Mouse (Mus musculus): ENCODE results near the gene Kalrn. TPM values are rescaled to one million over a fixed set of nuclear protein-coding genes. Genes with fewer than 3 reads are reported as not detected.
A peak's percentile ranks its signal among the peaks of the same experiment; 100 is the strongest.

The Kalrn gene
- polyA plus RNA-seq, 2 experiments = 8.8 to 11.7 TPM

DNA sequence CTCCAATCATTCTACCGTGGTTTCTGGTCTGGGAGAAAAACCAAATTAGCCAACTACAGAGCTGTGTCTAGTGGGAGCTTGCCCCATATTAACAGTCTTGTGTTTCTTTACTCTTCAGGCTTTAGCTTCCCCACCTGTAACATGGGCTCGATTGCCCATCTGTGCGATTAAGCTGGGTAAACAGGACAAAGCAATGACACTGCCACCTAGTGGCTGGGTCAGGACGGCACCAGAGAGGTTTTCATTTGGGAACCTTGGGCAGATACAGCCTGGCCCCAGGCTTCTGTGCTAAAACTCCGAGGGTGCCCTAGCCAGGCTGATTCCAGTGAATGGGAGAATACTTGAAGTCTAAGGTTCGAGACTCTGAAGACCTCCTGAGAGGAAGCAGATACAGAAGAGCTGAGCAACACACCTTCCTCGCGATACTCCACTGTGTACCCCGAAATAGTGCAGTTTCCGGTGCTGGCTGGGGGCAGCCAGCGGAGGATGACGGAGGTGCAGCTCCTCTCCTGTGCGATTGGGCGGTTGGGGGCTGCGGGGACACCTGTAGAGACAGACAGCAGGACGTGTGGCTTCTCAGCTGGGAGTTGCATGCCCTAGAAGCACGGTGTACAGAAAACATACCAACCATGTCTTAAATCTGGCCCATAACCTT, 584.8 kb downstream of the Kalrn start:
- ATAC-seq (ENCODE audit: low FRiP score, low read depth) (no peak), DNase-seq (ENCODE audit: low spot score) (peak; percentile 40)
- H3K9ac ChIP-seq (ENCODE audit: low read depth, low read length, severe bottlenecking) = no peak overlapping the region
- H3K9me3 ChIP-seq (ENCODE audit: control insufficient read depth, low read length) = no peaks in the 10 kb centered on the region
- WGBS = 62% methylated on average over 17 of the region's 17 CpGs
- H3K4me2 ChIP-seq (replicated peaks; ENCODE audit: low read depth, low read length, severe bottlenecking) = no peak overlapping the region
- no peaks in the 10 kb centered on the region for H3K36me3 ChIP-seq (ENCODE audit: control insufficient read depth, insufficient read depth, low read length)
- H3K4me1 ChIP-seq (ENCODE audit: control insufficient read depth, insufficient read depth, low read length) = no peaks in the 10 kb centered on the region
- TF ChIP-seq POLR2A (IDR thresholded peaks at IDR 0.05; ENCODE audit: borderline replicate concordance, extremely low read depth, insufficient read depth, insufficient read length) = no peak
- no peak overlapping the region for H3K27ac ChIP-seq (replicated peaks; ENCODE audit: low read depth, low read length)
- no peaks in the 10 kb centered on the region for H3K27me3 ChIP-seq (ENCODE audit: control insufficient read depth, insufficient read depth, low read length)
- H3K4me3 ChIP-seq (replicated peaks; ENCODE audit: low read length) = no peak overlapping the region

DNA sequence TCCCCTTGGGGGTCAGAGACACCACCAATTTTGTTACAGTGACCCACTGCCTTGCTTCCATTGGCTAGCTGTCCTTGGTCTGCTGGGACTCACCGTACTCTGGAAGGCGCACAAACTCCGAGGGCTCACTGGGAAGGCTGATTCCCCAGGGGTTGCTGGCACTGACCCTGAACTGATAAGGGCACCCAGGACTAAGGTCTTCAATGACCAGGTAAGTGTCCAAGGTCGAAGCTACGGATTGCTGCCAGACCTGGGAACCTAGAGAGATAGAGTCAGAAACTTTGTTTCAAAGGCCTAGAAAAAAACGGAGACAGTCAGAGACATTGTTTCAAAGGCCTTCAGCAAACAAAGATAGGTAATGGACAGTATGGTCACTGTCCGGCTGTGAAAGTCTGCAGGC, 586.3 kb downstream of the Kalrn start:
- Histone ChIP-seq H3K9me3 (ENCODE audit: control insufficient read depth, low read length) (no peaks in the 10 kb centered on the region), H3K36me3 (ENCODE audit: control insufficient read depth, insufficient read depth, low read length) (no peaks in the 10 kb centered on the region), H3K27me3 (ENCODE audit: control insufficient read depth, insufficient read depth, low read length) (no peaks in the 10 kb centered on the region), H3K27ac (replicated peaks; ENCODE audit: low read depth, low read length) (no peak overlapping the region), H3K4me1 (ENCODE audit: control insufficient read depth, insufficient read depth, low read length) (no peaks in the 10 kb centered on the region), H3K4me2 (replicated peaks; ENCODE audit: low read depth, low read length, severe bottlenecking) (no peak overlapping the region), H3K9ac (ENCODE audit: low read depth, low read length, severe bottlenecking) (no peak overlapping the region), H3K4me3 (replicated peaks; ENCODE audit: low read length) (no peak overlapping the region)
- no peak for ATAC-seq (ENCODE audit: low FRiP score, low read depth)
- DNase-seq (ENCODE audit: low spot score) = no peak
- TF ChIP-seq POLR2A (IDR thresholded peaks at IDR 0.05; ENCODE audit: borderline replicate concordance, extremely low read depth, insufficient read depth, insufficient read length) = no peak
- WGBS = 91% methylated on average over 7 of the region's 7 CpGs

DNA sequence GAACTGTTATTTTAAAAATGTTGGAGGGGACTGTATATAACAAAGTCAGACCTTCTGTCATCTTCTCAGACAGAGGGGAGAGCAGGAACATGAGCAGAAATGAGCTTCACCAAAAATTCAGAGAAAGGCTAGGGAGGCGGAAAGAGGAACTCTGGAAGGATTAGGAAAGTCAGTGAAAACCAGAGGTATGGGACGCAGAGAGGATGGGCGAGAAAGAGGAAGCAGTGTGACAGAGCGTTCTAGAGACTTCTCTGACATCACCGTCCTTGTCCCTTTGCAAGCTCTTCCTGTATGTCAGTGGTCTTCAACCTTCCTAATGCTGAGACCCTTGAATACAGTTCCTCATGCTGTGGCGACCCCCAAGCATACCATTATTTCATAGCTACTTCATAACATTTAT, 588.0 kb downstream of the Kalrn start:
- Histone ChIP-seq H3K9ac (ENCODE audit: low read depth, low read length, severe bottlenecking) (no peak overlapping the region), H3K27ac (replicated peaks; ENCODE audit: low read depth, low read length) (no peak overlapping the region), H3K4me1 (ENCODE audit: control insufficient read depth, insufficient read depth, low read length) (no peaks in the 10 kb centered on the region), H3K4me3 (replicated peaks; ENCODE audit: low read length) (no peak overlapping the region), H3K36me3 (ENCODE audit: control insufficient read depth, insufficient read depth, low read length) (no peaks in the 10 kb centered on the region), H3K27me3 (ENCODE audit: control insufficient read depth, insufficient read depth, low read length) (no peaks in the 10 kb centered on the region), H3K4me2 (replicated peaks; ENCODE audit: low read depth, low read length, severe bottlenecking) (no peak overlapping the region), H3K9me3 (ENCODE audit: control insufficient read depth, low read length) (no peaks in the 10 kb centered on the region)
- ATAC-seq (ENCODE audit: low FRiP score, low read depth) = no peak
- no peak for TF ChIP-seq POLR2A (IDR thresholded peaks at IDR 0.05; ENCODE audit: borderline replicate concordance, extremely low read depth, insufficient read depth, insufficient read length)
- no peak for DNase-seq (ENCODE audit: low spot score)
- WGBS = 90% methylated on average over 6 of the region's 6 CpGs

DNA sequence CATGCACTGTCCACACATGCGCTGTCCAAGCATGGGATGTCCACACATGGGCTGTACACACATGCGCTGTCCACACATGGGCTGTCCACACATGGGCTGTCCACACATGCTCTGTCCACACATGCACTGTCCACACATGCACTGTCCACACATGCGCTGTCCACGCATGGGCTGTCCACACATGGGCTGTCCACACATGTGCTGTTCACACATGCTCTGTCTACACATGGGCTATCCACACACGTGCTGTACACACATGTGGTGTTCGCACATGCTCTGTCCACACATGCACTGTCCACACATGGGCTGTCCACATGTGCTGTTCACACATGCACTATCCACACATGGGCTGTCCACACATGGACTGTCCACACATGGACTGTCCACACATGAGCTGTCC, 589.6 kb downstream of the Kalrn start:
- no peak for TF ChIP-seq POLR2A (IDR thresholded peaks at IDR 0.05; ENCODE audit: borderline replicate concordance, extremely low read depth, insufficient read depth, insufficient read length)
- H3K9me3 ChIP-seq (ENCODE audit: control insufficient read depth, low read length) = no peaks in the 10 kb centered on the region
- DNase-seq (ENCODE audit: low spot score) (no peak), ATAC-seq (ENCODE audit: low FRiP score, low read depth) (no peak)
- H3K9ac ChIP-seq (ENCODE audit: low read depth, low read length, severe bottlenecking) = no peak overlapping the region
- no peaks in the 10 kb centered on the region for H3K36me3 ChIP-seq (ENCODE audit: control insufficient read depth, insufficient read depth, low read length)
- no peak overlapping the region for H3K4me2 ChIP-seq (replicated peaks; ENCODE audit: low read depth, low read length, severe bottlenecking)
- over 99% methylated on average over 6 of the region's 6 CpGs for WGBS
- no peak overlapping the region for H3K27ac ChIP-seq (replicated peaks; ENCODE audit: low read depth, low read length)
- H3K27me3 ChIP-seq (ENCODE audit: control insufficient read depth, insufficient read depth, low read length) = no peaks in the 10 kb centered on the region
- H3K4me3 ChIP-seq (replicated peaks; ENCODE audit: low read length) = no peak overlapping the region
- no peaks in the 10 kb centered on the region for H3K4me1 ChIP-seq (ENCODE audit: control insufficient read depth, insufficient read depth, low read length)

DNA sequence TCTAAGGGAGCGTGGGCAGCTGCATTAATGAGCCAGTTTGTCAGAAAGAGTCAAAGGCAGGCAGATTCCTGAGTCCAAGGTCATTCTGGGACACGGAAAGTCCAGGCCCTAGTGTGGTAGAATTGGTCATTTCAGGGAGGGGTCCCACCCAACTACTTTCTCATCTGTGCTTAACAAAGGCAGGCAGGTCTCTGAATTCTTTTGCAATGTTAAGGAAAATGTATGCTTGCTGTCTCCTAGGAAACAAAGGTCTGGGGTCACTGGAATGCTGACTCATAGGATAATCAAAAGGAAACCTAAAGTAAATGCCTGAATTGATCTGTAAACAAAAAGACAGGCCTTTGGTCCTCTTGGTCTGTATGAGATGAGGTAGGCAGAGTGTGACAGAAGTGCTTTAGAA, 593.5 kb downstream of the Kalrn start:
- Histone ChIP-seq H3K4me1 (ENCODE audit: control insufficient read depth, insufficient read depth, low read length) (no peaks in the 10 kb centered on the region), H3K9me3 (ENCODE audit: control insufficient read depth, low read length) (no peaks in the 10 kb centered on the region), H3K27me3 (ENCODE audit: control insufficient read depth, insufficient read depth, low read length) (no peaks in the 10 kb centered on the region), H3K36me3 (ENCODE audit: control insufficient read depth, insufficient read depth, low read length) (no peaks in the 10 kb centered on the region), H3K4me3 (replicated peaks; ENCODE audit: low read length) (no peak overlapping the region), H3K27ac (replicated peaks; ENCODE audit: low read depth, low read length) (no peak overlapping the region), H3K9ac (ENCODE audit: low read depth, low read length, severe bottlenecking) (no peak overlapping the region), H3K4me2 (replicated peaks; ENCODE audit: low read depth, low read length, severe bottlenecking) (no peak overlapping the region)
- WGBS = 88% methylated on average over 2 of the region's 2 CpGs
- no peak for TF ChIP-seq POLR2A (IDR thresholded peaks at IDR 0.05; ENCODE audit: borderline replicate concordance, extremely low read depth, insufficient read depth, insufficient read length)
- DNase-seq (ENCODE audit: low spot score) (no peak), ATAC-seq (ENCODE audit: low FRiP score, low read depth) (no peak)

DNA sequence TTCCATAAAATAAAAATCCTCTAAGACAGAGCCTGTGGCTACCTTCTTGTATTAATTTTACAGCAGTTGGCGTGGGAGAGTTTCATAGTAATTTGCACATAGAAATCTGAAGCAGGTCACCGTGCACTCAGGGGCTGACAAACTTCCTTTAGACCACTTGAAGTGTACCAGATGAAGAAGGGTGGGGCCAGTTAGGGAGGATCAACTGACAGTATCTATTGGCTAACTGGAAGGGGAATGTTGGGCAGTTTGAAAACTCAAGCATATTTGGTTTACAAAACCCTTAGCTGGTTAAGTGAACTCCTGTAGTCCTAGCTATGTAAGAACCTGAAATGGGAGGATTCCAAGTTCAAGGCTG, 606.1 kb downstream of the Kalrn start:
- no peak for DNase-seq (ENCODE audit: low spot score)

More for the DNA sequence above, 606.1 kb downstream of the Kalrn start:
- 45% methylated on average over 2 of the region's 2 CpGs for WGBS
- no peak for TF ChIP-seq POLR2A (IDR thresholded peaks at IDR 0.05; ENCODE audit: borderline replicate concordance, extremely low read depth, insufficient read depth, insufficient read length)
- H3K4me3 ChIP-seq (replicated peaks; ENCODE audit: low read length) = peak overlapping the region; percentile 68
- peak overlapping the region; percentile 57 for H3K4me2 ChIP-seq (replicated peaks; ENCODE audit: low read depth, low read length, severe bottlenecking)
- H3K9ac ChIP-seq (ENCODE audit: low read depth, low read length, severe bottlenecking) = peak overlapping the region; percentile 74
- peaks cover 12% of the 10 kb centered on the region for H3K36me3 ChIP-seq (ENCODE audit: control insufficient read depth, insufficient read depth, low read length)
- H3K27ac ChIP-seq (replicated peaks; ENCODE audit: low read depth, low read length) = peak overlapping the region; percentile 35
- ATAC-seq (ENCODE audit: low FRiP score, low read depth) = no peak
- H3K9me3 ChIP-seq (ENCODE audit: control insufficient read depth, low read length) = no peaks in the 10 kb centered on the region
- no peaks in the 10 kb centered on the region for H3K27me3 ChIP-seq (ENCODE audit: control insufficient read depth, insufficient read depth, low read length)
- peaks cover 11% of the 10 kb centered on the region for H3K4me1 ChIP-seq (ENCODE audit: control insufficient read depth, insufficient read depth, low read length)

All from limb, embryonic 14.5 days (tissue).